Mouse (Mus musculus) layer of hippocampus, adult 9-11 months (tissue): ENCODE data around the gene Bak1.
"Not testable (repeated sequence)": the region's sequence is repeated elsewhere in the genome, so short reads cannot be mapped to it uniquely, and the experiment has no call there.

Source experiments
- DNase-seq: peaks from one replicate; pipeline ENCODE4 v3.0.0; 2022

Gene Bak1

GRCm38 (mm10) chr17:27018555-27019196, 10.1 kb downstream of the Bak1 start:
- DNase-seq = peak; percentile 61

GRCm38 (mm10) chr17:27017564-27018499, 11.0 kb downstream of the Bak1 start:
- DNase-seq = peak; percentile 84

GRCm38 (mm10) chr17:27012909-27013308, 15.9 kb downstream of the Bak1 start:
- DNase-seq = no peak

- no peak for DNase-seq
These were observed 16.7 kb downstream of the Bak1 start for GRCm38 (mm10) chr17:27011998-27012672.

GRCm38 (mm10) chr17:27011167-27011566, 17.6 kb downstream of the Bak1 start:
- peak; percentile 63 for DNase-seq

- DNase-seq = no peak
These were observed 20.5 kb downstream of the Bak1 start for GRCm38 (mm10) chr17:27008277-27008676.

- no peak for DNase-seq
These were observed 23.2 kb downstream of the Bak1 start for GRCm38 (mm10) chr17:27005644-27006043.

- DNase-seq = no peak
These were observed 23.8 kb downstream of the Bak1 start for GRCm38 (mm10) chr17:27004903-27005485.

- no peak for DNase-seq
These were observed 24.4 kb downstream of the Bak1 start for GRCm38 (mm10) chr17:27004431-27004830.

- DNase-seq = no peak
These were observed 26.9 kb downstream of the Bak1 start for GRCm38 (mm10) chr17:27001889-27002288.

GRCm38 (mm10) chr17:27001151-27001550, 27.7 kb downstream of the Bak1 start:
- no peak for DNase-seq

GRCm38 (mm10) chr17:26999996-27000395, 28.8 kb downstream of the Bak1 start:
- peak; percentile 37 for DNase-seq

GRCm38 (mm10) chr17:26998283-26998682, 30.5 kb downstream of the Bak1 start:
- no peak for DNase-seq

GRCm38 (mm10) chr17:26997661-26998060, 31.1 kb downstream of the Bak1 start:
- no peak for DNase-seq

GRCm38 (mm10) chr17:26995562-26995961, 33.2 kb downstream of the Bak1 start:
- DNase-seq = no peak

GRCm38 (mm10) chr17:26995006-26995405, 33.8 kb downstream of the Bak1 start:
- DNase-seq = no peak

GRCm38 (mm10) chr17:26994410-26994809, 34.4 kb downstream of the Bak1 start:
- DNase-seq = no peak

- DNase-seq = no peak
These were observed 38.3 kb downstream of the Bak1 start for GRCm38 (mm10) chr17:26990521-26990920.

GRCm38 (mm10) chr17:26985503-26986179, 43.2 kb downstream of the Bak1 start:
- DNase-seq = no peak

GRCm38 (mm10) chr17:26983382-26983781, 45.4 kb downstream of the Bak1 start:
- DNase-seq = no peak

GRCm38 (mm10) chr17:26981050-26981449, 47.8 kb downstream of the Bak1 start:
- DNase-seq = no peak

GRCm38 (mm10) chr17:26979426-26979825, 49.4 kb downstream of the Bak1 start:
- no peak for DNase-seq

GRCm38 (mm10) chr17:26977354-26977753, 51.5 kb downstream of the Bak1 start:
- DNase-seq = not testable (repeated sequence)
